Mouse (Mus musculus): ENCODE measurements around the gene Slc39a10. TPM values are rescaled to one million over a fixed set of nuclear protein-coding genes. Genes with fewer than 3 reads are reported as not detected.
"Not testable (repeated sequence)": the region's sequence is repeated elsewhere in the genome, so short reads cannot be mapped to it uniquely, and the experiment has no call there.

The Slc39a10 gene
- polyA plus RNA-seq, 3 experiments from 2014 or later = 12.0 to 16.0 (median 14.8) TPM

- ATAC-seq = not testable (repeated sequence)
These were observed 123.3 kb downstream of the Slc39a10 start for GRCm38 (mm10) chr1:46769318-46769717.

- not testable (repeated sequence) for ATAC-seq
These were observed 128.1 kb downstream of the Slc39a10 start for GRCm38 (mm10) chr1:46764600-46764999.

All from inflammation-experienced regulatory T-cells, adult 6 months (primary cell).